Mouse (Mus musculus) liver, embryonic 14.5 days (tissue): Measurements from ENCODE around the gene Cd9.

ENCODE experiments used
- CTCF ChIP-seq: IDR thresholded peaks from 2 replicates; pipeline ENCODE4 v1.5.1; 2016; ENCODE audit warnings: antibody characterized with exemption, low read depth, control low read depth
- EP300 ChIP-seq: IDR thresholded peaks from 2 replicates; pipeline ENCODE4 v1.6.1; 2016; ENCODE audit warnings: antibody characterized with exemption, low read depth

- TF ChIP-seq CTCF (no peak), EP300 (no peak)
These were observed 59.7 kb downstream of the Cd9 start for GRCm38 (mm10) chr6:125434735-125435518.
